Mouse (Mus musculus) layer of hippocampus, adult 8-10 months (tissue): ENCODE data around the gene Elavl4. TPM values are rescaled to one million over a fixed set of nuclear protein-coding genes. Genes with fewer than 3 reads are reported as not detected.

Source experiments
- DNase-seq, 2 experiments: peaks; one replicate each; pipeline ENCODE4 v3.0.0; 2022; ENCODE audit warnings: low spot score in 2 of 2
- total RNA-seq, 4 experiments: library from RNA; stranded (reverse); gene quantifications; 2 replicates each; pipeline ENCODE4 v1.2.4; 2022

Gene Elavl4
- total RNA-seq: 10 to 100 TPM; 53.0 to 72.3 (median 67.6) TPM

DNA sequence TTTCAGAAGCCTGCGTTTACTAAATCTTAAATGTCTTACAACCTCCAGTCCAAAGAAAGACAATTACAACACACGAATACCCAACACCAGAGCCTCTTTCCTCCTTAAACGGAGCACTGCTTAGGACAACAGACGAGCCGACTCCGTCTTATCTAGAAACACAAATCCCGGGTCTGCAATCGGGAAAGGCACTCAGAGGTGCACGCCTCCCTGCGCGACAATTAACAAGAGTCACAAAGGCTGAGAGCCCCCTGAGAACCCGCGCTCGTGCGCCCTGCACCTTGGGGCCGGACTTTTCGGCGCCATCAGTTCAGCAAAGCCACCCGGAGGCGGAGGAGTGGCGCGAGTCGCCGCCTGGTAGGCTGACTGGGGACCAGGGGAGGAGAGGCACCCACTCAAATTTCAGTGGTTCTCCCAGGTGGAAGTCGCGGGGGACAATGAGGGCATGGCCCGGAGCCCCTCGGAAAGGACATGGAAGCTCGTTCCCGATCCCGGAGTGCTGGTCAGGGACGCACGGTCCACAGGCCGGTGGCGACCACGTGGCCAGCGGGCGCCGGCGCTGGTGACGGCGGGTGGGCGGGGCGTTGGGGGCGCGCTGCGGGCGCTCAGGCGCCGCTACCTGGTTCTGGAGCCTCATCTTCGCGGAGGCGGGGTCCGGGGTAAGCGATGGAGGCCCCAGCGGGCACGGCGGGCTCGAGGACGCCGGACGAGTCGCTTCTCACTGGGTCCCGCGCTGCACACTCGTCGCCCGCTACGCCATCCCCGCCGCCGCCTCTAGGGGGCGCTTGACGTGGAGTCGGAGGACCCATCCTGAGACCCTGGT is at the start of gene Elavl4:
Gene Elavl4 (minus strand): TSS at position 732 of the 823 bp plus-strand sequence.
- DNase-seq: peak; percentile 42 to 64

GRCm38 (mm10) chr4:110397618-110398045 is 45.9 kb upstream of the Elavl4 start, which contains the start of gene Agbl4:
TSS of gene Agbl4 (plus strand) at chr4:110397661.
- peak; percentile 48 to 64 for DNase-seq

GRCm38 (mm10) chr4:110396221-110396620 is 44.5 kb upstream of the Elavl4 start:
- no peak for DNase-seq

DNA sequence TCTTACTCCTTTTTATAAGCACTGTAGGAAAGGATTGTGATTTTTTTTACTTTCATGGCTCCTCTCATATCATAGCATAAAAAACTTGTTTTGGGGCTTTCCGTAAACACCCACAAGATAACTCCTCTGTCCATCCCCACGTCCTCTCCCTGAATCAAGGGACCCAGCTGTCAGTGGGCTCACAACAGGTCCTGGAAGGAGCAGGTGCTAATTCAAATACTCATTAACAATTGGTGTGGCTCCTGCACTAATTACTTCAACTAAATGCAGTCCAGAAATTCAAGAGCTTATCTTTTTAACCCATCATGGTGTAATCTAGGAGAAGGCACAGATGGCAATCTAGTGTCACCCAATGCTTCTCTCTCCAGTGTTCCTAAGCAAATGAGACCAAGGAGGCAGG is 8.9 kb upstream of the Elavl4 start:
- DNase-seq: no peak

DNA sequence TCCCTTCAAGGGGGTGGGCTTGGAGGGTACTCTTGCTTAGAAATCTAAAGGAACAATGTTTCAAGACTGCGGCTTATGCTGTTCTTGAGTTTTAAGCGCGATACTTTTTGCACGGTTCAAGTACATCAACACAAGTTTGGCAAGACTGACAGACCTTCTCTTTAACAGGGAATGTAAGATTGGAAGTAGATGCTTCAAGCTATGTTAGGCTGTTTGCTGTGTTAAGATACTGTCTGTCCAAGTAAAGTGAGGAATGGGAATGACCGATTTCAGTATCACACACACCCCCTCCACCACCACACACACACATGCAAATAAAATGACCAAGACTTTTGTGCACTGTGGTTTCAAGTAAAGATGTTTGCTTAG is 276 bp upstream of the Elavl4 start:
- no peak for DNase-seq

- DNase-seq: peak; percentile 2 to 4
Observed at GRCm38 (mm10) chr4:110350856-110351177, 892 bp downstream of the Elavl4 start.

DNA sequence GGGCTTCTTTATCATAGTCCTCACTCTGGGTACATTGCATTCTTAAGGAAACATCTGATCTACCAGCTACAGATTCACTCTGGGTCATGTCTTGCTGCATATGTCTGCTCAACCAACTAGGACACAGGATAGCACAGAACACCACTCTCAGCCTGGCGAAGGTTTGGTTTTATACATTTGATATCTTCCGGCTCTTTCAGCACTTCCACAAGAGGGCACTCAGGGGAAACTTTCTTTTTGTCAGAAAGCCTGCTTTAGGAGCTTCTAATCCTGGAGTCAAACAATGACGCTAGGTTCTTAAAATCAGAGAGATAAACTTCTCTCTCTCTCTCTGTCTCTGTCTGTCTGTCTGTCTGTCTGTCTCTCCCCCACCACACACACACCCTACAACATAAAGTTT is 27.8 kb downstream of the Elavl4 start:
- peak; percentile 6 to 34 for DNase-seq

- DNase-seq: no peak
Observed at GRCm38 (mm10) chr4:110312126-110312525, 39.6 kb downstream of the Elavl4 start.

GRCm38 (mm10) chr4:110306972-110307371 is 44.7 kb downstream of the Elavl4 start:
- no peak for DNase-seq

- DNase-seq: no peak
Observed at GRCm38 (mm10) chr4:110306559-110306958, 45.1 kb downstream of the Elavl4 start.

DNA sequence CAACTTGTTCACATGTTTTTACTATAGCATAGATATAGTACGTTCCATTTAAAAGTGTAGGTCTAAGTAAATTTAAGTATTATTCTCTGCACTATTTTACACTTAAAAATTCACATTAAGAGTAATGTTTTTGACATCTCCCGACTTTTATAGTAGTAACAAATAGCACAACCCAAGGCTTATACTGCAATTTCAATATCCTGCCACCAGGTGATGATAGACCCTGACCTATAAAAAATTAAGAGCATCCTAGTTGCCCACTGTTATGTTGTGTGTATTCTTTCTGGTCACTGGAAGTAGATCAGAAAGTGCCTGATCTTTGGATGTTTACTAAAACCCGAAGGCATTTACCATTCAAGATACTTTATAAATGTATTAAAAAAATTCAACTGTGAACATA is 55.9 kb downstream of the Elavl4 start:
- no peak for DNase-seq

GRCm38 (mm10) chr4:110293238-110293637 is 58.5 kb downstream of the Elavl4 start:
- no peak for DNase-seq

DNA sequence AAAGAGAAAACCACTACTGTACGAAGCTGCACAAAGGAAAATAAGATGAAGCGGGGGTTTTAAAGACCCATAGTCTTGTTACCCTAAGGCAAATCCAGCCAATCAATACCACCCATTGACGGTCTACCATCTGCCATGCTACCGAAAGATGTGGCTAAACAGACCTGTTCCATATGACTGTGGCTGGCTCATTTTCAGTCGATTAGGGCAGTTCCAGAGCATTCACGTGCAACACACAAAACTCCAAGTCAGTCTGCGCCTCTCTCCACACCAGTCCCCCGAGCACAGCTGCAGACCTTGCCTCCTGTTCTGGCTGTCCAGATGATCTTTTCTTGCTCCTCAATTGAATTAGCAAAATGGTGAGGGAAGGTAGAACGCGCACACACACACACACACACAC is 59.2 kb downstream of the Elavl4 start:
- no peak for DNase-seq

- no peak for DNase-seq
Observed at GRCm38 (mm10) chr4:110290544-110291095, 61.1 kb downstream of the Elavl4 start.

- DNase-seq: peak; percentile 19 to 38
Observed at GRCm38 (mm10) chr4:110290056-110290455, 61.7 kb downstream of the Elavl4 start.

DNA sequence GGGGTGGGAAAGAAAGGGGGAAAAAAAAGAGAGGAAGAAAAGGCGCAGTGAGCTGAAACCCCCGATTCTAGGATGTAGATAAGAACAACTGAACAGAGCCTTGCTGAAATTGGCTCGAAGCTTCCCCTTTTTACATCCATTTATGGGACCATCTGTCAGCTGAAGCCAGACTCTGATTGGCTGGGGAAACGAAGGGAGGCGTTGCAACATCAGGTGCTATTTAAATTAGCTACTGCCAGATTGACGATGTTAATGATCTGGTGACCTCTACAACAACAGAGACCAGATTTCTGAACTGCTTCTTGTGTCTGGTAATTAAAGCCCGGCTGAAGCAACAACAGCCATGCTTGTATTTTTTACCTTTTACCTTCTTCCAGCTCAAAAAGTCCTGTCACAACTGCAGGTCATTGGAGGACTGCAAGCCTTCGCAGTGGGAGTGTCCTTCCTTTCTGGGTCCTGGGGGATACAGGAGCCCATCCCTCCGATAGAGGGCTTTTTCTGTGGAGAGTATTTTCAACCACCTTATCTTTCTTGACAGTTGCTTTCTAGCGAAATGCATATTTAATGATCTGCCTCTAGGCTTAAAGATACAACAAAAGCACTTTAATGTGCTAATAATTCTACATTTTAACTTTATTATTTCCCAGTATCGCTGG is 64.2 kb downstream of the Elavl4 start:
- DNase-seq: peak; percentile 51 to 62

DNA sequence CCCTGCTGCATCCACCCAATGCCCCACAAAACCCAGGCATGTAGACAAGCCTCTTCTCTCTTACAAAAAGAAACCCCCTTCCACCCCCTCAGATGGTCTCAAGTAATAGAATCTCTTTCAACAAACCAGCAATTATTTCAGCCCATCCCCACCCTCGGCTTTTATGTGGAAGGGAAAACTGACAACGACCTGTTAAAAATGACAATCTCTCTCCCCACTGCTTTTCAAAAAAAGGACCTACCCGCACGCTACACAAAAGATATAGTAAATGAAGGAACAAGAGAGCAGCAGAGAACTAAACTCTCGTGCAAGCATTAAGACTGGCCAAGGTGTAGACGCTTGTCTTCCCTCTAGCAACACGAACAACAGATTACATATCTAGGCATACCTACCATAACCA is 64.9 kb downstream of the Elavl4 start:
- DNase-seq: no peak

DNA sequence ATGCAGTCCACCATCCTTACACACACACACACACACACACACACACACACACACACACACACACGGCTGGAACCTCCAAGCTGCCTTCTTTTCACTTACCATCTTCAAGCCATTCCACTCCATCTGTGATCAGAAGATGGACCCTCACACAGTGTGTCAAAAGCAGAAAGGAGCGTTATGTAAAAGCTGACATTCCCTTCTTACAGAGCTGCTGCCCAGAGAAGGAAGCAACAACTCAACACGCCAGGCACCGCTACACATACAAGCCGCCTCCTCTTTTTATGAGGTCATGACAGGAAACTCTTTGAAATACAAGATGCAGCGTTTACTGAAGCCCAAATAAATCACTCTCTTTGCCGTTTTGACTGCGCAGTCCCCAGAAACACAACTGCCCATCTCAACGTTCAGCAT is 65.3 kb downstream of the Elavl4 start:
- DNase-seq: peak; percentile 27 to 41

GRCm38 (mm10) chr4:110285346-110286330 is 66.1 kb downstream of the Elavl4 start:
- DNase-seq: peak in 1 of 2 experiments; percentile 16

DNA sequence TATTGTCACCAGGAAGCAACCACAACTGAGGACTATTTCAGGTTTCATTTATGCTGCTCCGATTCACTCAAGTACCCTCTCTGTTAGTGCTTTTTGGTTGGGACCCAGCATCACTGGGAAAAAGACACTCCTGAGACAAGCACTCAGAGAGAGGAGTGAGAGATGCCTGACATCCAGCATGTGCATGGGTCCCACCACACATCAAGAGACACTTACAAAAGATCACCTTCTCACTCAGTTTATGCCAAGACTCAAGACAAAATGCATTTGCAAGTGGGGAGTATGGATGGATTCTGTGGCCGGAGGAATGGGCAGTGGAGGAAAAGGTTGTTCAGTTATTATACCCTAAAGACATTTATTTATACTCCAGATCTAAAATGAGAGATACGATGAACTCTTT is 67.3 kb downstream of the Elavl4 start:
- DNase-seq: no peak

- DNase-seq: no peak
Observed at GRCm38 (mm10) chr4:110270046-110270445, 81.7 kb downstream of the Elavl4 start.
